Mouse (Mus musculus): ENCODE data around the gene Sbk3. TPM values are rescaled to one million over a fixed set of nuclear protein-coding genes. Genes with fewer than 3 reads are reported as not detected.

Sbk3 gene
- not detected for polyA plus RNA-seq (2017; shearing (Covaris generic))

GRCm38 (mm10) chr7:4971068-4971467 lies at the start of gene Sbk3:
Sbk3 (minus strand) TSS chr7:4971168.

GRCm38 (mm10) chr7:5020000-5020681 lies 49.2 kb upstream of the Sbk3 start, which contains the start of the genes Zfp865 and Ccdc106:
Zfp865 (plus strand) TSS chr7:5020376.
Ccdc106 (plus strand) TSS chr7:5020553.

GRCm38 (mm10) chr7:5015118-5016001 lies 44.4 kb upstream of the Sbk3 start, which contains the start of gene Gm44973:
Gm44973 (plus strand) TSS chr7:5015496.

GRCm38 (mm10) chr7:5014251-5015117 lies 43.5 kb upstream of the Sbk3 start, which contains the start of the genes Zfp524 and Fiz1:
Zfp524 (plus strand) TSS chr7:5014415.
Fiz1 (minus strand) TSS chr7:5014697.

GRCm38 (mm10) chr7:4996003-4996895 lies 25.3 kb upstream of the Sbk3 start, which contains the start of gene Zfp579:
Zfp579 (minus strand) TSS chr7:4996158.

GRCm38 (mm10) chr7:4964272-4964671 lies 6.7 kb downstream of the Sbk3 start, which contains the start of gene Sbk2:
Sbk2 (minus strand) TSS chr7:4964406.

GRCm38 (mm10) chr7:4925441-4926381 lies 45.3 kb downstream of the Sbk3 start, which contains the start of gene Ssc5d:
Ssc5d (plus strand) TSS chr7:4925785.

GRCm38 (mm10) chr7:4921824-4922482 lies 49.0 kb downstream of the Sbk3 start, which contains the start of gene Nat14:
Nat14 (plus strand) TSS chr7:4922028.

Other genes with a start within 250 kb of the Sbk3 start
- gene Tmem150b, start 245.9 kb downstream of the Sbk3 start, polyA plus RNA-seq (2017; shearing (Covaris generic)): not detected
- gene Kmt5c, start 231.1 kb downstream of the Sbk3 start, polyA plus RNA-seq (2017; shearing (Covaris generic)): 45.4 TPM
- gene Cox6b2, start 218.1 kb downstream of the Sbk3 start, polyA plus RNA-seq (2017; shearing (Covaris generic)): 4.9 TPM
- gene Fam71e2, start 199.9 kb downstream of the Sbk3 start, polyA plus RNA-seq (2017; shearing (Covaris generic)): not detected
- not detected for gene Il11, start 188.3 kb downstream of the Sbk3 start, polyA plus RNA-seq (2017; shearing (Covaris generic))
- gene Tmem190, start 188.2 kb downstream of the Sbk3 start, polyA plus RNA-seq (2017; shearing (Covaris generic)): not detected
- gene Tmem238, start 181.5 kb downstream of the Sbk3 start, polyA plus RNA-seq (2017; shearing (Covaris generic)): 0.46 TPM
- gene Rpl28, start 178.3 kb downstream of the Sbk3 start, polyA plus RNA-seq (2017; shearing (Covaris generic)): 535 TPM
- 80.0 TPM for gene Ube2s, start 158.6 kb downstream of the Sbk3 start, polyA plus RNA-seq (2017; shearing (Covaris generic))
- not detected for gene Shisa7, start 126.5 kb downstream of the Sbk3 start, polyA plus RNA-seq (2017; shearing (Covaris generic))
- 44.2 TPM for gene Isoc2b, start 100.9 kb downstream of the Sbk3 start, polyA plus RNA-seq (2017; shearing (Covaris generic))
- gene Isoc2a, start 94.0 kb downstream of the Sbk3 start, polyA plus RNA-seq (2017; shearing (Covaris generic)): 1.1 TPM
- gene Gm36210, start 64.7 kb downstream of the Sbk3 start, polyA plus RNA-seq (2017; shearing (Covaris generic)): not detected
- gene Zfp628, start 56.0 kb downstream of the Sbk3 start, polyA plus RNA-seq (2017; shearing (Covaris generic)): 1.9 TPM
- 0.71 TPM for gene Nat14, start 49.1 kb downstream of the Sbk3 start, polyA plus RNA-seq (2017; shearing (Covaris generic))
- not detected for gene Ssc5d, start 45.4 kb downstream of the Sbk3 start, polyA plus RNA-seq (2017; shearing (Covaris generic))
- 0.43 TPM for gene Sbk2, start 6.8 kb downstream of the Sbk3 start, polyA plus RNA-seq (2017; shearing (Covaris generic))
- 12.8 TPM for gene Zfp579, start 25.0 kb upstream of the Sbk3 start, polyA plus RNA-seq (2017; shearing (Covaris generic))
- gene Zfp524, start 43.2 kb upstream of the Sbk3 start, polyA plus RNA-seq (2017; shearing (Covaris generic)): 31.7 TPM
- 29.7 TPM for gene Fiz1, start 43.5 kb upstream of the Sbk3 start, polyA plus RNA-seq (2017; shearing (Covaris generic))
- 17.0 TPM for gene Gm44973, start 44.3 kb upstream of the Sbk3 start, polyA plus RNA-seq (2017; shearing (Covaris generic))
- gene Zfp865, start 49.2 kb upstream of the Sbk3 start, polyA plus RNA-seq (2017; shearing (Covaris generic)): 10.5 TPM
- gene Ccdc106, start 49.4 kb upstream of the Sbk3 start, polyA plus RNA-seq (2017; shearing (Covaris generic)): not detected
- gene 4632433K11Rik, start 63.0 kb upstream of the Sbk3 start, polyA plus RNA-seq (2017; shearing (Covaris generic)): not detected
- 5.3 TPM for gene Zfp784, start 67.3 kb upstream of the Sbk3 start, polyA plus RNA-seq (2017; shearing (Covaris generic))
- gene Zfp580, start 80.4 kb upstream of the Sbk3 start, polyA plus RNA-seq (2017; shearing (Covaris generic)): 1.2 TPM
- gene U2af2, start 91.0 kb upstream of the Sbk3 start, polyA plus RNA-seq (2017; shearing (Covaris generic)): 105 TPM
- gene Epn1, start 109.1 kb upstream of the Sbk3 start, polyA plus RNA-seq (2017; shearing (Covaris generic)): 14.3 TPM
- not detected for gene Rfpl4, start 145.8 kb upstream of the Sbk3 start, polyA plus RNA-seq (2017; shearing (Covaris generic))
- gene Rasl2-9, start 154.8 kb upstream of the Sbk3 start, polyA plus RNA-seq (2017; shearing (Covaris generic)): not detected
- 0.05 TPM for gene Vmn1r55, start 178.5 kb upstream of the Sbk3 start, polyA plus RNA-seq (2017; shearing (Covaris generic))
- gene Vmn1r56, start 225.6 kb upstream of the Sbk3 start, polyA plus RNA-seq (2017; shearing (Covaris generic)): not detected
- gene Vmn1r57, start 247.3 kb upstream of the Sbk3 start, polyA plus RNA-seq (2017; shearing (Covaris generic)): not detected